Mouse (Mus musculus): ENCODE measurements around the gene Golt1a.
A peak's percentile ranks its signal among the peaks of the same experiment; 100 is the strongest.

DNA sequence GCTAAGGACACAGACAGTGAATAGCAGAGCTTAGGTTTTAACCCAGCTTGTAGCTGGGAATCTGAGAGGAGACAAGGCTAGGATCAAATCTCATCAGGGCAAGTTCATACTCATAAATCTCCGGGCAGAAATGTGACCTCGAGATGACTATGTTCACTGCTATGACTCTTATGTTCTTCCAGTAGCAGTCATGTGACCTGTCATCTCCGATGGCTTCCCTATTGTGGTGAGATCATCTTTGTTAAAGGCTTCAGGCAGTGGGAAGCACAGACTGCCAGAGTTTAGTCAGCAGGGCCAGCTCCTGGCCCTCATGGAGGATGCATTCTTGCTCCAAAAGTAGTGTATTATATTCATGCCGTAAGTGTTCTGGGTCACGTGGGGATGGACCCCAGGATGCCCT, 32.6 kb upstream of the Golt1a start:
- TF ChIP-seq CTCF (IDR thresholded peaks at IDR 0.05; ENCODE audit: control insufficient read depth, insufficient read depth, insufficient read length) (no peak), MYOG (IDR thresholded peaks at IDR 0.05; ENCODE audit: control insufficient read depth, extremely low read depth, insufficient read length) (no peak), MYOD1 (IDR thresholded peaks at IDR 0.05; ENCODE audit: control insufficient read depth, insufficient read length, low read depth) (no peak), MAX (IDR thresholded peaks at IDR 0.05) (no peak), FOSL1 (IDR thresholded peaks at IDR 0.05; ENCODE audit: insufficient read depth, low read length, poor library complexity, severe bottlenecking) (no peak), USF1 (IDR thresholded peaks at IDR 0.05; ENCODE audit: low read depth) (peak; percentile 94), CEBPB (IDR thresholded peaks at IDR 0.05; ENCODE audit: low read depth) (no peak)
